Mouse (Mus musculus) left cerebral cortex, postnatal 36 days (tissue): ENCODE results near the gene Hoxc11. TPM values are rescaled to one million over a fixed set of nuclear protein-coding genes. Genes with fewer than 3 reads are reported as not detected.
A peak's percentile ranks its signal among the peaks of the same experiment; 100 is the strongest.

Experiments
- DNase-seq, 2 experiments: peaks; one replicate each; pipeline ENCODE4 v3.0.0; 2021 to 2022; ENCODE audit warnings: low spot score in 2 of 2, mixed read lengths in 1 of 2
- intact Hi-C: fragments of 180-260 bp; cut with DNase I; formaldehyde crosslinking; loops from one replicate; pipeline ENCODE4 v1.15.1; 2025
- total RNA-seq, 2 experiments: library from RNA; stranded (reverse); gene quantifications; 2 replicates each; pipeline ENCODE4 v1.2.3; 2021

Gene Hoxc11
- total RNA-seq, 2 experiments from 2014 or later = not detected

GRCm38 (mm10) chr15:102977423-102977974, 23.3 kb downstream of the Hoxc11 start:
- no peak for DNase-seq
- intact Hi-C loops = no loop called here

GRCm38 (mm10) chr15:102978615-102979515, 24.6 kb downstream of the Hoxc11 start:
- intact Hi-C loops = no loop called here
- no peak for DNase-seq

- intact Hi-C loops = no loop called here
- DNase-seq = no peak
Observed at GRCm38 (mm10) chr15:102979936-102980335, 25.7 kb downstream of the Hoxc11 start.

GRCm38 (mm10) chr15:102980352-102980751, 26.1 kb downstream of the Hoxc11 start:
- no peak for DNase-seq
- intact Hi-C loops = no loop called here

- no peak for DNase-seq
- intact Hi-C loops = no loop called here
Observed at GRCm38 (mm10) chr15:102980912-102981311, 26.7 kb downstream of the Hoxc11 start.

- no peak for DNase-seq
- intact Hi-C loops = no loop called here
Observed at GRCm38 (mm10) chr15:102981379-102982288, 27.4 kb downstream of the Hoxc11 start.

GRCm38 (mm10) chr15:102983716-102984115, 29.5 kb downstream of the Hoxc11 start:
- intact Hi-C loops = no loop called here
- DNase-seq = no peak

GRCm38 (mm10) chr15:102984521-102984920, 30.3 kb downstream of the Hoxc11 start:
- intact Hi-C loops = no loop called here
- no peak for DNase-seq

GRCm38 (mm10) chr15:102984925-102985324, 30.7 kb downstream of the Hoxc11 start:
- intact Hi-C loops = no loop called here
- no peak for DNase-seq

GRCm38 (mm10) chr15:102987124-102987833, 33.1 kb downstream of the Hoxc11 start:
- intact Hi-C loops = loop anchor here (1.0 to 2.0 kb wide), 2 partner anchors 190 to 224 kb away; no protein-coding TSS in a partner anchor
- peak; percentile 75 to 80 for DNase-seq

GRCm38 (mm10) chr15:102988078-102988477, 33.9 kb downstream of the Hoxc11 start:
- intact Hi-C loops = no loop called here
- no peak for DNase-seq

- intact Hi-C loops = no loop called here
- DNase-seq = no peak
Observed at GRCm38 (mm10) chr15:102990461-102991397, 36.5 kb downstream of the Hoxc11 start, which contains the start of gene Hoxc8. Gene Hoxc8, plus strand, starts transcription at chr15:102990607.

GRCm38 (mm10) chr15:102991782-102992181, 37.6 kb downstream of the Hoxc11 start:
- DNase-seq = no peak
- intact Hi-C loops = no loop called here

- no peak for DNase-seq
- intact Hi-C loops = no loop called here
Observed at GRCm38 (mm10) chr15:102992206-102992605, 38.0 kb downstream of the Hoxc11 start.

GRCm38 (mm10) chr15:102992863-102993262, 38.6 kb downstream of the Hoxc11 start:
- no peak for DNase-seq
- intact Hi-C loops = no loop called here

GRCm38 (mm10) chr15:102996548-102996947, 42.3 kb downstream of the Hoxc11 start:
- intact Hi-C loops = loop anchor here (5.0 kb wide), 1 partner anchor 49 kb away; no protein-coding TSS in a partner anchor
- DNase-seq = no peak

- intact Hi-C loops = loop anchor here (5.0 kb wide), 1 partner anchor 50 kb away; no protein-coding TSS in a partner anchor
- DNase-seq = no peak
Observed at GRCm38 (mm10) chr15:102997431-102997830, 43.2 kb downstream of the Hoxc11 start.

- intact Hi-C loops = loop anchor here (5.0 kb wide), 1 partner anchor 51 kb away; no protein-coding TSS in a partner anchor
- DNase-seq = no peak
Observed at GRCm38 (mm10) chr15:102997939-102998355, 43.7 kb downstream of the Hoxc11 start, which contains the start of gene Hoxc6. Gene Hoxc6, plus strand, starts transcription at chr15:102998257.
